Mouse (Mus musculus): ENCODE results near the gene Tmod2.
A peak's percentile ranks its signal among the peaks of the same experiment; 100 is the strongest.

Gene Tmod2

DNA sequence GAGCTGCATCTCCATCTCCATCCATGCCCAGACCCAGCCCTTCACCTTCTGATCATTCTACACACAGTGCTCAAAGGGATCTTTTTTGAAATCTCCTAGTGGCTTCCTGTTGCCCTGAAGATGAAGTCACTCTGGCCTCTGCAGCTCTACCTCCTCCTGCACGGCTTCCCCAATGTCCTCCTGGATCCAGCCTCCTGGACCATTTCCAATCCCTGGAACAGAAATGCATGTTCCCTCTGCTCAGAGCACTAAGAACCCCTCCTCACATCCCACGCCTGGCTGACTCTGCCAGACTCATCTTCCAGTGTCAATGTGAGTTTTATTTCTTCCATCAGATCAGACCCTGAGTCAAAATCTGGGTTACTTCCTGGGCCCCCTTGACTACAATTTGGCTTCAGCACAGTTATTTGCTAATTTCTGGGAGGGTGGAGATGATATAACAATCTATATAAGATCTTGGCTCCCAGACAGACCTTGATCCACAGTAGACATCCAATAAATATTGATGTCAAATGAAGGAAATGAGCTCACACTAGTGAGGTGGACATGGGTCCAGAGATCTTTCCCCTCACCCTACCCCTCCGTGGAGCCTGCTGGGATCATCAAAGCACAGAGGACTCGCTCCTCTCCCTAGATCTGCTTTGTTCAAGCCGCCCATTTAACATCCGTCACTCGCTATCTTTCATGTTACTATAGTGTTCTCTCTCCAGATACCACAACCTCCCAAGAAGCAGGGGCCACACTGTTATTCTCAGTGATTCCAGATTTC lies 10.8 kb downstream of the Tmod2 start:
- DNase-seq (ENCODE audit: low read depth, low spot score) = no peak

DNA sequence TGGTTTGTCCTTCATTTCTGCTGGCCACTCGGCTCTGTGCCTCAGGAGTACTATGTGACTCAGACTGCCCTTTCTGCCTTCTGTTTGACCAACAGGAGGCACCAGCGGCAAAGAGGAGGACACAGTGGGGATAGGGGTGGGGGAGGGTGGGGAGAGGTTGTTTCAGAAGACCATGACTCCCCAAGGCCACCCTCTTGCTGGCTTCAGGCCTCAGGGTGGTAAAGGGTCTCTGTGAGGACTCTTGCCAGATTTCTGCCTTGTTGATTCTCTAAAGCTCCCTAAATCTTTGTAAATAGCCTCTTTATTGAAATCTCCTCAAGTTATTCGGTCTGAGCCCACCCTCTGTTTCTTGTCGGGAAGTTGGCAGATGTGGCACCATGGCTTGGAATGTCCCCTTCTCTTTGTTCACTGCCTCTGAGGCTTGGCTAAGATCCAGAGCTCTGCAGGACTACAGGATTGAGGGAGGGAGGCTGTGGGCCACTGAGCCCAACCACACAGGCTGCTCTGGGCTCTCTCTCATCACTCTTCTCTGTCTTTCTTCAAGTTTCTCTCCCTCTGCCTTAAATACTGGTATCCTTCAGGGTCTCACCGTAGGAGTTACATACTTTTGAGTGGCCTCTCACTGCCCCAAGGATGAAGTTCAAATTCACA lies 11.8 kb downstream of the Tmod2 start:
- DNase-seq (ENCODE audit: low read depth, low spot score) = peak; percentile 8

DNA sequence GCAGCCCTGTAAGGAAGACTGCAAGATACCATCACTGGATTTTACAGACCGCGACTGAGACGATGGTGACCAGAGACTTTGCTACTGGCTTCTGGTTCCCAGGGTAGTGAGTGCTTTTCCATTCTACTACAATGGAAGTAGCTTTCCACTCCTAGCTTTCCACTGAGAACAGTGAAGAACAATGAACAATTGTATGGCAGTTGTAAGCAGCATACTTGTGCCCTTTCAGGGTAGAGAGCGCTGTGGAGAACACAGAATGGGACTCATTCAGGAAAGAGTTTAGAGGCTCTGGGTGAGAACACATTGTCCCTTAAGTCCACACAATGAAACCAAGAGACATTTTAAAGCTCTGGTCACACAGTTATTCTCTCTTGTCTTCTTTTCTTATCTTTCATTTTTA lies 13.5 kb downstream of the Tmod2 start:
- no peak for DNase-seq (ENCODE audit: low read depth, low spot score)

DNA sequence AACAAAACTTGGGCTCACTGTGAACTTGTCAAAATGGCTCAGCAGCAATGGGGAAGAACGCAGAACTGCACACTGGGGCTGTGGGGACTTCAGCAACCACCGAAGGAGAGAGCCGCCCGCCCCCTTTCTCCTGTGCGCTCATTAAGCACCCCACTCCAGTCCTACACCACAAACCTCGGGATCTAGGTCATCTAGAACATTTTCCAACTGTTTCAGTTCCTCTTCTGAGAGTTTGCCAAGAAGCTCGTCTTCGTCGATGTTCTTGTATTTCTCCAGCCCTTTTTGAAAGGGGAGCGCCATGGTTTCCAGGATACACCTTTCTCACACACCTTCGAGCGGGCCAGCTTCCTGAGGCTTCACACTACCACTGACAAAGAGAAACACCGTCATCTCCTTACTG lies 14.1 kb downstream of the Tmod2 start:
- DNase-seq (ENCODE audit: low read depth, low spot score) = no peak

DNA sequence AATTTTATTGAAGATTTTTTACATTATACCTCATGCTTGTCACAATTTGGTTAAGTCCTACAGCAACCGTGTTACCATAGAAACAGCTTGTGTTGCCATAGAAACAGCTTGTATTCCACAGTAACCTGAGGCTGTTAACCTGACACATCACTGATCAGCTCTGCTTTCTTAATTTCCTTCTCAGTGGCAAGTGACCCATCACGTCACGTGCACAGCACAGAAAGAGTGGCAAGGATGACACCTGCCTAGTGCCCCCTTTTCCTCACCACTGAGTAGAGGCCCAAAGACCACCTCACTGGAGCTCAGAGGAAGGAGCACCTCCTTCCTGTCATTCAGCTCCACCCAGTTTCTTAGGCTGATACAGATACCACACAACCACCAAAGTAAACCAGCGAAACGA lies 17.6 kb downstream of the Tmod2 start:
- no peak for DNase-seq (ENCODE audit: low read depth, low spot score)

DNA sequence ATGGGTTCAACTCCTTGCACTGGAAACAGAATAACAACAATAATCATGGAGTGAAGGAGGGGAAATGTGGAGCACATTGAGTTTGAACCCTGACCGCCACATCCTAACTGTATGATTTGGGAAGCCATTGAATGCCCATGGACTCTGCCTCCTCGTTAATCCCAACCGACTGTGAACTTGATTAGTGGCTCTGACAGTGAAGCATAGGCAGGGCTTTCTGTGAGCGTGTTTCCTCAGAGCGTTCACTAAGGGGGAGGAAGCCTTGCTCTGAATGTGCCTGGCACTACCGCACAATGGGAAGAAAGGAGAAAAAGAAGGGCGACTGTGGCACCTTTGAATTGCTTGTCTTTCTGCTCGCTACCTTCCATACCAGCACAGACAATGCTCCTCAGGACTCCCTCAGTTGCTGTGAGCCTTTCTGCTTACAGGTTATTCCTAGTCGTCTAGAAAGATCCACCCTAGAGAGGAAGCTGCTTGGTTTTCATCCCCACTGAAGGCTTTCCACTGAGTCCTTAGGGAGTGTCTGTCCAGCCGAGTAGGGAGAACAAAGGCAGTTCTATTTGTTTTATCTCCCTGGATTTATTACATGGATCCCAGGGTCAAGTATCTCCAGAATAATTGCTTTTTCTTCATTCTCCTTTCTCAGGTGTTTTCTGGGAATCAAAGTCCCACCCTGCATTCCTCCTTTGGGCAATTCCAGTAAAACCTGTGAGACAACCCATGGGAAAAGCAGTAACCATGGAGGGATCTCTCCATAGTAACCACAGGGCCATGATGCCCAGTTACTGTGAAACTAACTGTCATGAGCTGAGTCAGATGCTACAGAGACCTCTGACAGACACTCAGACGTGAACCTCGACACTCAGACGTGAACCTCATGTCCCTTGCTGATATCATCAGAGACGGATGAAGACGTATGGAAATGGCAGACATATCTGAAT lies 21.0 kb downstream of the Tmod2 start:
- no peak for DNase-seq (ENCODE audit: low read depth, low spot score)

DNA sequence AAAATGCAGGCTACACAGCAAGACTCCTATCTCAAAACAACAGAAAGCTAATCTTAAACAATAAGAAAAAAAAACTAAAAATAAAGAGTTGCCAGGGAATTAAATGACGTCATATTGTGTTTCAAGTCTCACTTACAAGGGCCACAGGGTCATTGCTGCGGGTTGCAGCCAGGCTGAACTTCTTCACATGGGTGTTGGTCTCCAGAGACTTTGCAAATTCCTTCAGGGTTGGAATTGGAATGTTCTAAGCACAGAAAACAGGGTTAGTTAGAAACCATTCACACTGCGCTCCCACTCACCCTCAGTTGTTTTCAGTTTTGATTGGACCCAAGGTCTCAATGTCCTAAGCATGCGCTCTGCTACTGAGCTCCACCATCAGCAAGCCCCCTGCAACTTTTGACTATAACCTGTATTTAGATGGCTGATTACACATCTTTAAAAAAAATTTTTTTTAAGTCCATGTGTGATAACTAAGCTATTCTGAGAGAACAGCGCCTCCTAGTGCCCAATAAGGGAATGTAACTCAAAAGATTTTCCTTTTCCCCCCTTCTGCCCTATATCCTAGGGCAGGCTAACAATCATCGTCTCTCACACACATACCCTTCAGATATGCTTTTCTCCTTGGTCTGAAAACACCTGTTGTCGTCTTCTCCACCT lies 29.3 kb downstream of the Tmod2 start:
- peak; percentile 69 for DNase-seq (ENCODE audit: low read depth, low spot score)

DNA sequence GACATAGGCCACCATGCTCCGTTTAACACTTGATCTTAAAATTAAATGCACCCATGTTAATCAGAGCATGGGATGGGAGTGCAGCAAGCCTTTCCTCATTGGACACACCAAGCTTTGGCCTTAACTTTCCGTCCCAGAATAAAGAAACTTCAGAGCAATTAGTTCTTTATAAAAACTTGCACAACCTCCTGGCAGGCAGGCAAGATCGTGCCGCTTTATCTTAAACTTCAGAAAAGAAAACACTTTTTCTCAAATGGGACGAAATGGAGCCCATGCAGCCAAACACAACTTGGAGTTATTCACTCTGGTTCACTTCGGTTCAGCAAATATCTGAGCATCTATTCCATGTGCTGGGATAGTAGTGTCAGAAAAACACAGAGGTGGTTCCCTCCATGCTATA lies 31.8 kb downstream of the Tmod2 start:
- DNase-seq (ENCODE audit: low read depth, low spot score) = no peak

DNA sequence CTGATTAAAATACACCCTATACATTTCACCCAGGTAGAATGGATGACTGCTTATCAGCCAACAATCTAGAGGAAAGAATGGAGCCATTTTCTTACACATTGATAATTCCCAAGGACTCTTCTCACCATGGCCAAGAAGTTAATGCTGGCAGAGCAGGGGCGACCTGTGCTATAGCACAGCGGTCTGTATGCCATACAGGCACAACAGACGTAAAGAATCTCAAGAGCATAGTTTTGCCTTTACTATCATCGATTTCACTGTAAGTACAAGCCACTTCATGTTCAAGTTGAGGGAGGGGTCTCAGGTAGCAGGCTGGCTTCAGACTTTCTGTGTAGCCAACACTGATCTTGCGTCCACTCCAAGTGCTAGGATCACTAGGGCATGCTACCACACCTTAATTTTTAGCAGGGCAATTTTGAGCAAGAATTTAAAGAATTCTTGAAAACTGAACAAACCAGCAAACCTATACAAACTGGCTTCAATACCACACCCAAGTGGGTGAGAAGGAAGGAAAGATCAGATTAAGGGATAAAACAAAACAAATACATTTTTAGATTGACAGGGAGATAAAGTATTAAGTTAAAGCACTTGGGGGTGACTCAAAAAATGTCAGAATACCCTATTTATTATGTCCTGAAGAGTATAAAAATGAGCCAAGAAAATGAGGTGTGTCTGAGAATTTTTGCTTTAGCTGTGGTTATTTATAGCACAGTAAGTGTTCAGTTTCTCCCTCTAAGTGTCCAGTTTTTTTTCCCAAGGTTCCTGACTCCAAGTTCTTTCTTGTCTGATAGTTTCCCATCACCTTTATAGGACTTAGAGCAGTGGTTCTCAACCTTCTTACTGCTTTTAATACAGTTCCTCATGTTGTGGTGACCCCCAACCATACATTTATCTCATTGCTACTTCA lies 39.8 kb downstream of the Tmod2 start:
- DNase-seq (ENCODE audit: low read depth, low spot score) = no peak

DNA sequence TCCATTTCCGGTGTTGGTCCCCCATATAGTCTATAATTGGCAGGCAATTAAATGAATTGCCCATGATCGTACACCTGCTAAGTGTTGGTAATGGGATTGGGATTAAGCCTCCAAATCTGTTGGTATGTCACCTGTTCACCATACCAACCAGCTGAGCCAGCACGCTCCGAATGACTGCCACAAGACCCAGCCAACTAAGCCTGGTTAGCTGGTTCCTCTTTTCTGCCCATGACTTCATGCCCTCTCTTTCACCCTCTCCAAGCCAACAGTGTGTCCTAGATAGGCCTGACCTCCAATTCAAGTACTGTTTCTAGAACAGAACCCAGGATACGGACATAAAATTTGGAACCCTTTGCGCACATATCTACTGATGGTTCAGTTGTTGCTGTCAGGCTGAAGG lies 42.7 kb downstream of the Tmod2 start:
- no peak for DNase-seq (ENCODE audit: low read depth, low spot score)

DNA sequence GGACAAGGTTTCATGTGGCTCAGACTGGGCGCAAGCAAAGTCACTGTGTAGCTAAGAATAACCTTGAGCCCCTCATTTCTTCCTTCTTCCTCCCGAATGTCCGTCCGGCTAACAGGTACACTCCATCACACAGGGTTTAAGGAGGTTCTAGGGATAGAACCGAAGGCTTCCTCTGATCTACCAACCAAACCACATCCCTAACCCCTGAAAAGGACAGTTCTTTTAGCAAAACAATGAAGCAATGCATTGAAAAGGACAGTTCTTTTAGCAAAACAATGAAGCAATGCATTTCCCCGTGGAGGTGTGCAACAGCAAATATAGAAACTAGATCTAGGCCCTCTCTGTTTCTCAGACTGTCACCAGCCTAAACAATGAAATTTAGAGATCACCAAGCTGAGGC lies 46.2 kb downstream of the Tmod2 start:
- no peak for DNase-seq (ENCODE audit: low read depth, low spot score)

DNA sequence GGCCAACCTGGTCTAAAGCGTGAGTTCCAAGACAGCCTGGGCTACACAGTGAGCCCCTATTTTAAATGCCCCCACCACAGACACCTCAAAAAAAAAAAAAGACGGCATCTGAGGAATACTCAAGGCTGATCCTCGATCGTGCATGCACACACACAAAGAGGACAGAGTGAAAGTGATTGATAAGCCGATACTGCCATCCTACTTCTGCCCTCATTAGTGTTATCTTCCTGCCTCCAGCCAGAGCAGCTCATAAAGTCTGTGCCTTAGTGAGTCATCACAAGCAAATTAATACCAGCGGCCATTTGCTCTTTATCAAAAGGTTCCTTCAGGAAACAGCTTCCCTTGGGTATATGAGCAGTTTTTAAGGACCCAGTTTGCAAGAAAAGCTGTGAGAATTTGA lies 47.5 kb downstream of the Tmod2 start:
- no peak for DNase-seq (ENCODE audit: low read depth, low spot score)

DNA sequence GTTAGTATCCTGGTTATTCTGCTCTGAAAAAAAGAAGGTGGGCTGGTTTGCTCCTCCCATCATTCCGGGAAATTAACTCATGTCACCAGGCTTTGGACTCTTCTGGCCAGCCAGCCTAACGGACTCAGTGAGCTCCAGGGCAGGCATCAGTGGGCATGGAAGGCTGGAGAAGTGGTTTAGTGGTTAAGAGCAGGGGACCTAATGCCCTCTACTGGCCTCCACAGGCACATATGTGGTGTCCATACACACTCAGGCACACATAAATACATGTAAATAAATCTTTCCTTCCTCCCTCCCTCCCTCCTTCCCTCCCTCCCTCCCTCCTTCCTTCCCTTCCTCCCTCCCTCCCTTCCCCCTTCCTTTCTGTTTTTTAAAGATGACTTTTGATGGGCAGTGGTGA lies 47.9 kb downstream of the Tmod2 start:
- no peak for DNase-seq (ENCODE audit: low read depth, low spot score)

DNA sequence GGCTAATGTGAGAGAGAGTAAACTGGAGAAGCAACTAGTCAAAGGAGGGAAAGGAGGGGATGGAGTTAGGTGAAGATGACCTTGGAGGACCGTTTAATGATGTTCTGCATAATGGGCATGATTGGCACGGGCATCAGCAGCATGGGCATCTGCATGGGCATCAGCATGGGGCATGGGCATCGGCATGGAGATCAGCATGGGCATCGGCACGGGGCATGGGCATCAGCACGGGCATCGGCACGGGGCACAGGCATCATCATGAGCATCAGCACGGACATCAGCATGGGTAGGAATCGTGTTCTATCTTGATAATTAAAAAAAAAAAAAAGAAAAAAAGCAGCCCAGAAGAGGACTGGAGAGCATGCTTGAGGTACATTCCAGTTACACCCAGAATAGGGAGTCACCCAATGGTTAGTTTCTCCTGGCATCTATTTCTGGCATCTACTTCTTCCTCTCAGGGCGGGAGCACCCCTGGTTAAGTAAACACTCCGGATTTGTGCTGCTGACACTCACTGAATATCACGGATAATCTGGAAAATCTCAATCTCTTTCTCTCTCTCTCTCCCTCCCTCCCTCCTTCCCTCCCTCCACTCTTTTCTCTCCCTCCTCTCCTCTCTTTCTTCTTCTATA lies 50.0 kb downstream of the Tmod2 start:
- no peak for DNase-seq (ENCODE audit: low read depth, low spot score)

DNA sequence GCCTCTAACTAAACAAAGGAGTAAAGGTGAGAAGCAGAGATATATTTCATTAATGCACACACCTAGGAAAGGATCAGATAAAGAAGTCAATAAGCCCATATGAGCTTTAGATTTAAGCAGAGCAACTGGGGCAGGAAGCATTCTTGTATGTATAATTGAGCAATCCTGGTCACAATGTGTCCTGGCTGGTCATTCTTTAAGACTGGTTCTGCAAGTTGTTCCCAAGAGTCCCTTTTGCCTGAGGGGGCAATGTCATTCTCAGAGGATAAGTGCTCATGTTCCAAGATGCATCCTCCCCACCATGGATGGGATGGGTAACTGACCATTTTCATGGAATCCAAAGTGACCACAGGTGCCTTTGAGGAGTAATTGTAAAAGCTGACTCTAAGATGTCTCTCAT lies 50.8 kb downstream of the Tmod2 start:
- DNase-seq (ENCODE audit: low read depth, low spot score) = no peak

DNA sequence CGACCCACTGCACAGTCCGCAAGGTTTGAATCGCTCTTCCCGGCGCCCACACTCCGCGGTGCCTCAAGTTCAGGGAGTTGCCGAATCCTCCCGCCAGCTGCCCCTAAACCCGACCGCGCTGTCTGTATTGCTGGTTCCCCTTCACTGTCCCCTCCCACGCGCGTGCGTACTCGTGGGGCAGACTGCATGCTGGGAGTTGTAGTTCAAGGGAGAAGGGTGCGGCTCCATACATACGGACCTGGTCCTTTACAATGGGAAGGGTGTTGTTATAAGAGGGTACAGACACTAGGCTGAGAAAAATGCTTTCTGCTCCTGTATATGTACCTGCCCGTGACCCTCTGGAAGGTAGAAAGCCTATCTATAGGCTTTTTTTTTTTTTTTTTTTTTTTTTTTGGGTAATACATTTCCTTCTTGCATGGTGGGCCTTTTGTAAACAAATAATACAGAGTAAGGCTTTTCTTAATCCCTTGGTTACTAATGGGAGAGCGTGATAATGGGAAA lies 51.6 kb downstream of the Tmod2 start, which contains the start of gene Tmod3:
Gene Tmod3 (minus strand): TSS at position 146 of the 501 bp plus-strand sequence.
- DNase-seq (ENCODE audit: low read depth, low spot score) = peak; percentile 95

DNA sequence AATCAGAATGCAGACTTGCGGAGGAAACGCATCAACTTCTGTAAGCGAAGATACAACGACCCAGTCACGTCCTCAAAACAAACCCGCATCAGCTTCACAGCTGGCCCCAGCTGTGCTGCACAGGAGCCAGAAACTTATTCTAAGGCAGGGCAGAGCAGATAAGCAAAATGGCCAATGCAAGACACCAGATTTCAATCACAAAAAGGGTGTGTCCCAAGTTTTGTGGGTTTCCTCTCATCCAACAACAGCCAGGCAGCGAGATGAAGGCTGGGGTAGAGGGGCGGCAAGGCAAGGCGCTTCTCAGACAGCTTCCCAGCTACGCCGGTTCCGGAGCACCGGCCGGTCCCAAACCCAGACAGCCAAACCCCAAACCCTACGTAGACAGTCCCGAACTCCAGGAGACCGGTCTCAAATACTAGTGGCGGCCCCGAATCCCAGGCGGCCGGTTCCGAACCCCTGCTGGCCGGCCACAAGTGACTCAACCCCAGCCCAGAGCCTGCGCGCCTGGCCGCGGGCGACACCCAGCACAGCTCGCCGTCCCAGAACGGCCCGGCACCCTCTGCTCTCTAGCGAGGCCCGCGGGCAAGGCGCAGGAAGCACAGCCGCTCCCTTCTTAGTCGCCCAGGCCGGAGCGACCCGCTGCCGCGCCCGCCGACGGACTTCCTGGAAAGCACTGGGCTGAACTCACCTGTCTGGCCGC lies 52.2 kb downstream of the Tmod2 start:
- peak; percentile 67 for DNase-seq (ENCODE audit: low read depth, low spot score)

DNA sequence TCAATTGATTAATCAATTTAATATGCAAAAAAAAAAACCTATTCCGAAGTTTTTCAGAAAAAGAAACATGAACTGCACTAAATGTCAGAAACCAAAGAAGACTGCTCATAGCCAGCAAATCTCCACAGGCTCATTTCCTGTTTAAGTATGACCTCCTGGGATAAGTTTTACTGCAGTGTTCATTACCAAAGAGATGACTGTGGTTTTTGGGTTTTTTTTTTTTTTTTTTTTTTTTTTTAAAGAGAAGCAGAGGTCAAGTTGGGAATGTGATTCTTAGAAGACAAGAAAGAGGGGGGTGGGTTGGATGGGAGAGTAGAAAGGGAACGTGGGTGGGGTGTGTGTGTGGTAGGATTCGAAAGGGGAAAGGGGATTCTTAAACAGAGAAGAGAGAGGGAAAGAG lies 52.8 kb downstream of the Tmod2 start:
- DNase-seq (ENCODE audit: low read depth, low spot score) = no peak

DNA sequence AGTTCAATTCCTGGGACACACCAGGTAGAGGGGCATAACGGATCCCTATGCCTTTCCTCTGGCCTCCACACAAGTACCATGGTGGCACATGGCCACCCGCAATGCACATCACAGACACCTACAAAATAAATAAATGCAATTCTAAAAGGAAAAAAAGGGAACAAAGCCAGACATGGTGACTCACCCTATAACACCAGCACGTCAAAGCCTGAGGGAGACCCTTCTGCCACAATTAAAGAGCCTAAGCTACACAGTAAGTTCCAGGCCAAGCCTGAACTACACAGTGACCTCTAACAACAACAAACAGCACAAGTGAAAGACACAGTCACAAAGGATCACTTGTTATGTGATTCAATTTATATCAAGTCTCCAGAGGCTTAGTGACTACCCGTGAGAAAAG lies 57.4 kb downstream of the Tmod2 start:
- no peak for DNase-seq (ENCODE audit: low read depth, low spot score)

Data from CD4-positive, CD25-positive, alpha-beta regulatory T cell, adult 2 months (primary cell).